Mouse (Mus musculus) limb, embryonic 12.5 days (tissue): ENCODE results near the gene Unc45a. TPM values are rescaled to one million over a fixed set of nuclear protein-coding genes. Genes with fewer than 3 reads are reported as not detected.

Experiments
- ATAC-seq: fragments of 200-750 bp; cut with Nextera tagmentation; 2 replicates; pipeline ENCODE4 v1.8.0; 2017; ENCODE audit warnings: low read depth, moderate TSS enrichment; ENCODE audit not compliant: insufficient number of reproducible peaks, insufficient read depth, low FRiP score, low TSS enrichment
- H3K27ac ChIP-seq: fragments of 300-500 bp; sonication (generic); 2 replicates; pipeline ENCODE4 v1.5.1; 2016; ENCODE audit warnings: mild to moderate bottlenecking, moderate library complexity
- H3K27me3 ChIP-seq: fragments of 300-500 bp; sonication (generic); 2 replicates; pipeline ENCODE4 v1.6.1; 2016; ENCODE audit warnings: mild to moderate bottlenecking, moderate library complexity
- H3K36me3 ChIP-seq: fragments of 300-500 bp; sonication (generic); 2 replicates; pipeline ENCODE4 v1.6.1; 2016; ENCODE audit warnings: mild to moderate bottlenecking, moderate library complexity
- H3K4me1 ChIP-seq: fragments of 300-500 bp; sonication (generic); replicated peaks from 2 replicates; pipeline ENCODE4 v1.6.1; 2016
- H3K4me2 ChIP-seq: fragments of 300-500 bp; sonication (generic); 2 replicates; pipeline ENCODE4 v1.6.1; 2016; ENCODE audit warnings: mild to moderate bottlenecking, moderate library complexity
- H3K4me3 ChIP-seq: fragments of 300-500 bp; sonication (generic); replicated peaks from 2 replicates; pipeline ENCODE4 v1.5.1; 2016; ENCODE audit warnings: mild to moderate bottlenecking
- H3K9ac ChIP-seq: fragments of 300-500 bp; sonication (generic); replicated peaks from 2 replicates; pipeline ENCODE4 v1.6.1; 2016; ENCODE audit warnings: mild to moderate bottlenecking, moderate library complexity
- H3K9me3 ChIP-seq: fragments of 300-500 bp; sonication (generic); 2 replicates; pipeline ENCODE4 v1.6.1; 2016; ENCODE audit warnings: mild to moderate bottlenecking, moderate library complexity
- WGBS: fragments of 180-500 bp; shearing (Covaris S2); methylation state at CpG from one replicate; pipeline ENCODE4 v1.1.7; 2016; 5-methylcytosine and 5-hydroxymethylcytosine counted together
- polyA plus RNA-seq: library from polyadenylated mRNA; unstranded; fragments of >200 nt; fragmentation: Nextera tagmentation; extraction: Ambion mirVana; gene quantifications from 2 replicates; pipeline ENCODE4 v1.2.1, GENCODE M21; 2016

Unc45a gene
- polyA plus RNA-seq, 1 experiment from 2014 or later, result 61.8 TPM

GRCm38 (mm10) chr7:80343270-80344018 lies 2.6 kb upstream of the Unc45a start:
- Histone ChIP-seq H3K36me3 (peaks cover 5% of the 10 kb centered on the region; the same call in 1 of the 2 replicates), H3K9ac (peak overlapping the region; percentile 78), H3K4me3 (peak overlapping the region; percentile 56), H3K4me2 (peak overlapping the region; percentile 76), H3K27me3 (no peaks in the 10 kb centered on the region), H3K27ac (peak overlapping the region; percentile 79), H3K4me1 (peaks cover 47% of the 10 kb centered on the region), H3K9me3 (no peaks in the 10 kb centered on the region)
- no peak for ATAC-seq
- 27% methylated on average over 19 of the region's 19 CpGs for WGBS

GRCm38 (mm10) chr7:80342858-80343257 lies 2.1 kb upstream of the Unc45a start, which contains the start of gene Hddc3:
TSS of gene Hddc3 (plus strand) at chr7:80343104.
- Histone ChIP-seq H3K27ac (peak within 1 kb of the TSS; percentile 79), H3K9ac (peak within 1 kb of the TSS; percentile 78), H3K9me3 (no peaks in the 10 kb centered on the region), H3K4me3 (peak within 1 kb of the TSS; percentile 56), H3K4me1 (peaks cover 48% of the 10 kb centered on the region), H3K4me2 (peak within 1 kb of the TSS; percentile 76), H3K36me3 (peaks cover 5% of the 10 kb centered on the region; the same call in 1 of the 2 replicates), H3K27me3 (no peaks in the 10 kb centered on the region)
- under 1% methylated on average over 25 of the region's 25 CpGs for WGBS
- no peak for ATAC-seq

- Histone ChIP-seq H3K4me3 (no peak overlapping the region), H3K9ac (no peak overlapping the region), H3K27ac (no peak overlapping the region), H3K9me3 (no peaks in the 10 kb centered on the region), H3K36me3 (peaks cover 14% of the 10 kb centered on the region), H3K27me3 (no peaks in the 10 kb centered on the region), H3K4me2 (no peak overlapping the region), H3K4me1 (peaks cover 42% of the 10 kb centered on the region)
- ATAC-seq, result no peak
- WGBS, result 80% methylated on average over 7 of the region's 7 CpGs
Observed at GRCm38 (mm10) chr7:80341793-80342192, 988 bp upstream of the Unc45a start.

- WGBS, result under 1% methylated on average over 45 of the region's 45 CpGs
- Histone ChIP-seq H3K4me3 (peak overlapping the region; percentile 49), H3K27me3 (no peaks in the 10 kb centered on the region), H3K36me3 (peaks cover 27% of the 10 kb centered on the region), H3K9ac (peak overlapping the region; percentile 65), H3K4me2 (peak overlapping the region; percentile 85), H3K4me1 (peaks cover 37% of the 10 kb centered on the region), H3K27ac (peak overlapping the region; percentile 82), H3K9me3 (no peaks in the 10 kb centered on the region)
- peak; percentile 96 for ATAC-seq
Observed at GRCm38 (mm10) chr7:80339793-80340628, 794 bp downstream of the Unc45a start.

GRCm38 (mm10) chr7:80339371-80339770 lies 1.4 kb downstream of the Unc45a start:
- Histone ChIP-seq H3K27me3 (no peaks in the 10 kb centered on the region), H3K4me1 (peaks cover 37% of the 10 kb centered on the region), H3K36me3 (peaks cover 33% of the 10 kb centered on the region), H3K4me3 (peak overlapping the region; percentile 49), H3K4me2 (peak overlapping the region; percentile 85), H3K9ac (peak overlapping the region; percentile 65), H3K9me3 (no peaks in the 10 kb centered on the region), H3K27ac (peak overlapping the region; percentile 41; the same call in 1 of the 2 replicates)
- WGBS, result 12% methylated on average over 17 of the region's 17 CpGs
- ATAC-seq, result no peak

- 83% methylated on average over 3 of the region's 3 CpGs for WGBS
- Histone ChIP-seq H3K27ac (no peak overlapping the region), H3K4me1 (peaks cover 28% of the 10 kb centered on the region), H3K4me2 (no peak overlapping the region), H3K36me3 (peaks cover 57% of the 10 kb centered on the region), H3K9me3 (peaks cover 9% of the 10 kb centered on the region; the same call in 1 of the 2 replicates), H3K9ac (no peak overlapping the region), H3K4me3 (no peak overlapping the region), H3K27me3 (no peaks in the 10 kb centered on the region)
- ATAC-seq, result no peak
Observed at GRCm38 (mm10) chr7:80336932-80337331, 3.9 kb downstream of the Unc45a start.

GRCm38 (mm10) chr7:80334848-80335247 lies 6.0 kb downstream of the Unc45a start:
- no peak for ATAC-seq
- H3K36me3 ChIP-seq, result peaks cover 78% of the 10 kb centered on the region
- H3K4me2 ChIP-seq, result no peak overlapping the region
- no peak overlapping the region for H3K9ac ChIP-seq
- H3K4me1 ChIP-seq, result peaks cover 19% of the 10 kb centered on the region
- WGBS, result 87% methylated on average over 4 of the region's 4 CpGs
- H3K9me3 ChIP-seq, result peaks cover 9% of the 10 kb centered on the region; the same call in 1 of the 2 replicates
- no peak overlapping the region for H3K4me3 ChIP-seq
- no peak overlapping the region for H3K27ac ChIP-seq
- H3K27me3 ChIP-seq, result no peaks in the 10 kb centered on the region

GRCm38 (mm10) chr7:80331433-80331832 lies 9.4 kb downstream of the Unc45a start:
- WGBS, result 95% methylated on average over 19 of the region's 19 CpGs
- peaks cover 99% of the 10 kb centered on the region for H3K36me3 ChIP-seq
- no peak overlapping the region for H3K4me3 ChIP-seq
- H3K9me3 ChIP-seq, result peaks cover 9% of the 10 kb centered on the region; the same call in 1 of the 2 replicates
- no peaks in the 10 kb centered on the region for H3K4me1 ChIP-seq
- H3K4me2 ChIP-seq, result no peak overlapping the region
- H3K9ac ChIP-seq, result no peak overlapping the region
- H3K27me3 ChIP-seq, result no peaks in the 10 kb centered on the region
- ATAC-seq, result no peak
- H3K27ac ChIP-seq, result no peak overlapping the region

GRCm38 (mm10) chr7:80330278-80330677 lies 10.5 kb downstream of the Unc45a start:
- ATAC-seq, result no peak
- H3K9ac ChIP-seq, result no peak overlapping the region
- no peaks in the 10 kb centered on the region for H3K4me1 ChIP-seq
- H3K4me3 ChIP-seq, result no peak overlapping the region
- no peak overlapping the region for H3K4me2 ChIP-seq
- no peaks in the 10 kb centered on the region for H3K27me3 ChIP-seq
- H3K27ac ChIP-seq, result no peak overlapping the region
- H3K36me3 ChIP-seq, result peaks cover 99% of the 10 kb centered on the region
- 89% methylated on average over 8 of the region's 8 CpGs for WGBS
- peaks cover 9% of the 10 kb centered on the region; the same call in 1 of the 2 replicates for H3K9me3 ChIP-seq

- Histone ChIP-seq H3K4me3 (no peak overlapping the region), H3K9me3 (no peaks in the 10 kb centered on the region), H3K4me1 (peaks cover 13% of the 10 kb centered on the region), H3K4me2 (no peak overlapping the region), H3K27ac (no peak overlapping the region), H3K27me3 (no peaks in the 10 kb centered on the region), H3K9ac (no peak overlapping the region), H3K36me3 (peaks cover 62% of the 10 kb centered on the region)
- no peak for ATAC-seq
- WGBS, result 98% methylated on average over 19 of the region's 19 CpGs
Observed at GRCm38 (mm10) chr7:80326076-80326475, 14.7 kb downstream of the Unc45a start.

GRCm38 (mm10) chr7:80325292-80325868 lies 15.4 kb downstream of the Unc45a start:
- Histone ChIP-seq H3K27me3 (no peaks in the 10 kb centered on the region), H3K9ac (no peak overlapping the region), H3K4me2 (no peak overlapping the region), H3K27ac (peak overlapping the region; percentile 45; the same call in 1 of the 2 replicates), H3K36me3 (peaks cover 62% of the 10 kb centered on the region), H3K4me1 (peaks cover 13% of the 10 kb centered on the region), H3K4me3 (no peak overlapping the region), H3K9me3 (no peaks in the 10 kb centered on the region)
- no peak for ATAC-seq
- WGBS, result 93% methylated on average over 16 of the region's 16 CpGs
